Mouse (Mus musculus) hindbrain, embryonic 16.5 days (tissue): Measurements from ENCODE around the gene Auts2. TPM values are rescaled to one million over a fixed set of nuclear protein-coding genes. Genes with fewer than 3 reads are reported as not detected.
A peak's percentile ranks its signal among the peaks of the same experiment; 100 is the strongest.

Experiments
- ATAC-seq: fragments of 200-750 bp; cut with Nextera tagmentation; 2 replicates; pipeline ENCODE4 v1.8.0; 2017; ENCODE audit warnings: moderate TSS enrichment, moderate library complexity
- H3K27ac ChIP-seq: fragments of 300-500 bp; sonication (generic); 2 replicates; pipeline ENCODE4 v1.5.1; 2014; ENCODE audit warnings: low read depth, mild to moderate bottlenecking, control low read depth, low read length, moderate library complexity
- H3K27me3 ChIP-seq: fragments of 300-500 bp; sonication (generic); replicated peaks from 2 replicates; pipeline ENCODE4 v1.6.1; 2014; ENCODE audit warnings: low read length; ENCODE audit not compliant: control insufficient read depth, insufficient read depth
- H3K36me3 ChIP-seq: fragments of 300-500 bp; sonication (generic); 2 replicates; pipeline ENCODE4 v1.6.1; 2014; ENCODE audit warnings: mild to moderate bottlenecking, low read length, moderate library complexity, mixed read lengths; ENCODE audit not compliant: control insufficient read depth, insufficient read depth
- H3K4me1 ChIP-seq: fragments of 300-500 bp; sonication (generic); 2 replicates; pipeline ENCODE4 v1.6.1; 2014; ENCODE audit warnings: low read depth, low read length; ENCODE audit not compliant: control insufficient read depth, insufficient read depth
- H3K4me2 ChIP-seq: fragments of 300-500 bp; sonication (generic); 2 replicates; pipeline ENCODE4 v1.6.1; 2014; ENCODE audit warnings: mild to moderate bottlenecking, low read length, control low read depth, moderate library complexity
- H3K4me3 ChIP-seq: fragments of 300-500 bp; sonication (generic); 2 replicates; pipeline ENCODE4 v1.5.1; 2014; ENCODE audit warnings: mild to moderate bottlenecking, low read length, control low read depth, moderate library complexity
- H3K9ac ChIP-seq: fragments of 300-500 bp; sonication (generic); 2 replicates; pipeline ENCODE4 v1.6.1; 2014; ENCODE audit warnings: low read depth, mild to moderate bottlenecking, control low read depth, low read length, moderate library complexity
- H3K9me3 ChIP-seq: fragments of 300-500 bp; sonication (generic); 2 replicates; pipeline ENCODE4 v1.6.1; 2014; ENCODE audit warnings: mild to moderate bottlenecking, low read length, moderate library complexity; ENCODE audit not compliant: control insufficient read depth
- WGBS: fragments of 180-500 bp; shearing (Covaris S2); extraction: QIAGEN DNeasy Blood & Tissue Kit; methylation state at CpG from one replicate; pipeline ENCODE4 v1.1.7; 2014; 5-methylcytosine and 5-hydroxymethylcytosine counted together
- polyA plus RNA-seq: library from polyadenylated mRNA; unstranded; fragments of >200 nt; fragmentation: Nextera tagmentation; extraction: Ambion mirVana; gene quantifications from 2 replicates; pipeline ENCODE4 v1.2.1, GENCODE M21; 2015

The Auts2 gene
- polyA plus RNA-seq, 1 experiment from 2014 or later: 43.2 TPM

- Histone ChIP-seq H3K27me3 (no peaks in the 10 kb centered on the region), H3K4me1 (peaks cover 2% of the 10 kb centered on the region; the same call in 1 of the 2 replicates), H3K9ac (no peak overlapping the region), H3K4me2 (no peak overlapping the region), H3K9me3 (no peaks in the 10 kb centered on the region), H3K36me3 (no peaks in the 10 kb centered on the region), H3K27ac (no peak overlapping the region), H3K4me3 (no peak overlapping the region)
- no peak for ATAC-seq
These were observed 666.6 kb downstream of the Auts2 start for GRCm38 (mm10) chr5:131876569-131876968.

GRCm38 (mm10) chr5:131875976-131876375 lies 667.2 kb downstream of the Auts2 start:
- Histone ChIP-seq H3K4me2 (no peak overlapping the region), H3K4me3 (no peak overlapping the region), H3K27ac (no peak overlapping the region), H3K36me3 (no peaks in the 10 kb centered on the region), H3K4me1 (peaks cover 4% of the 10 kb centered on the region), H3K9ac (no peak overlapping the region), H3K9me3 (no peaks in the 10 kb centered on the region), H3K27me3 (no peaks in the 10 kb centered on the region)
- ATAC-seq: no peak
- 83% methylated on average over 4 of the region's 4 CpGs for WGBS

GRCm38 (mm10) chr5:131873116-131873515 lies 670.0 kb downstream of the Auts2 start:
- Histone ChIP-seq H3K9ac (no peak overlapping the region), H3K4me2 (no peak overlapping the region), H3K27ac (no peak overlapping the region), H3K9me3 (no peaks in the 10 kb centered on the region), H3K4me3 (no peak overlapping the region), H3K27me3 (no peaks in the 10 kb centered on the region), H3K36me3 (no peaks in the 10 kb centered on the region), H3K4me1 (peaks cover 7% of the 10 kb centered on the region)
- peak; percentile 61; the same call in 1 of the 2 replicates for ATAC-seq
- 63% methylated on average over 4 of the region's 4 CpGs for WGBS

DNA sequence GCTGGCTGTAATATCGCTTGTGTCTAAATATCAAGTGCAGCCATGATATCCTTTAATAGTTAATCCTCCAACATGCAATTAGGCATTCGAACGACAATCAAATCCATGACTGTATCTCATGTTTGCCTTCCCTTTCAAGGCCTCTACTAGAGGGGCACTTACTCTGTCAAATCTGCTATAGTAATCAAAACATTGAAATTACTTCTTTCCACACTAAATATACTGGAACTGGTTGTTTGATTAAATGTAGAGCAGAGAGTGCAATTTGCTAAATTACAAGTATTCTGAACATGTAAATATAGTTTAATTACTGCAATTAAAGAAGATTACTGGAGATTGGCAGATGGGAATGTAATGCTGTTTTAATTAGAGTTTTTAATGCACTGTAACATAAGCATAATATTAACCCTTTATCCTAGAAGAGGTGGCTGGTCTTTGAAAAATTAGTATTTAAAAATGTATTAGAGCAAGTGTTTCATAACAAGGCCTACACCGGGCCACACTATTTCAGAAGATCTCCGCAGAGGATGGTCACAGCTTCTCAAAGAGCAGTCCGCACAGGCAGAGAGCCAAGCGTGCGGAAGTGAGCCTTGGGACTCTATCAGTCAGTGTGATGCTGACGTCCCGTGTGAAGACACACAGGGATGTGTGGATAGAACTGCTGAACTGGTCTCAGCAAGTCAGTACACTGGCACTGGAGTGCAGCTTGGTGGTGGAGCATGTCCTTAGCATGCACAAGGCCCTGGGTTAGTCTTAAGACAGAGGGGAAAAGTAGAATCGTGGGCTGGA lies 673.2 kb downstream of the Auts2 start:
- Histone ChIP-seq H3K4me2 (no peak overlapping the region), H3K9ac (no peak overlapping the region), H3K27ac (no peak overlapping the region), H3K27me3 (no peaks in the 10 kb centered on the region), H3K9me3 (no peaks in the 10 kb centered on the region), H3K36me3 (no peaks in the 10 kb centered on the region), H3K4me3 (no peak overlapping the region), H3K4me1 (peaks cover 7% of the 10 kb centered on the region)
- no peak for ATAC-seq
- WGBS: 77% methylated on average over 11 of the region's 11 CpGs

DNA sequence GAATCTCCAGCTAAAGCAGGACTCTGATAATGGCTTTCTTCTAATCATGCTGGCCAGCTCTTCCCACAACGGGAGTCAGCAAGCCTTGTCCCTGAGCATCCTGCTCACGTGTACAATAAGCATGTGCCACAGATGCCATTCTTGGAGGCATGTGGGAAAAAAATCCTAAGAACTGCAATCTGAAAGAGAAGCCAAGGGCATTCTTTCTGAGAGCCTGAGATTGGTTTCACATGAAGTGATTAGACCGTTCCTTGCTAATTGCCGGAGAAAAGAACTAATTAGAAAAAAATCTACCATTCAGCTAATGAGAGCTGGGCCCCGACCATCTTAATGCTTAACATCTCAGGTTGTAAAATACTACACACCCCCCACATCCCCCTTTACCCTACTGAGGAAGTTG lies 677.9 kb downstream of the Auts2 start:
- H3K9ac ChIP-seq: no peak overlapping the region
- no peak overlapping the region for H3K4me3 ChIP-seq
- no peak for ATAC-seq
- H3K4me1 ChIP-seq: peaks cover 2% of the 10 kb centered on the region
- WGBS: 48% methylated on average over 5 of the region's 5 CpGs
- no peak overlapping the region for H3K4me2 ChIP-seq
- H3K27me3 ChIP-seq: no peaks in the 10 kb centered on the region
- no peaks in the 10 kb centered on the region for H3K36me3 ChIP-seq
- no peaks in the 10 kb centered on the region for H3K9me3 ChIP-seq
- H3K27ac ChIP-seq: no peak overlapping the region

DNA sequence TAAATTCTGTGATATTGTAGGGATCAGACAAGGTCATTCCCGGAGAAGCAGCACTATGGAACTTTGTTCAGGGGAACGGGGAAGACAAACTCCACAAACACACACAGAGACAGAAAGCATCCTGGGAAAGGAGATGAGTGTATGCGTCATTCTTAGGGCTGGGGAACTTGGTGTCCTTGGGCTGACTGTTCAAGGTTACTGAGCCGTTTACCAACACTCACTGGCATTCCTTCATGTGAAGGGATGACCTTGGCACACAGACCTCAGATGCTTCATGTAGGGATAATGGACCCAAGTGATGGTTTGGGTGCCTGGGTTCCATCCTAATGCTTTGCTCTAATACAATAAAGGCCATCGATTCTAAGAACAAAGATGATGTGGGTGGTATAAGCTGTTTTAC lies 685.2 kb downstream of the Auts2 start:
- Histone ChIP-seq H3K27me3 (no peaks in the 10 kb centered on the region), H3K36me3 (no peaks in the 10 kb centered on the region), H3K27ac (no peak overlapping the region), H3K9me3 (no peaks in the 10 kb centered on the region), H3K4me3 (no peak overlapping the region), H3K4me1 (peaks cover 4% of the 10 kb centered on the region), H3K4me2 (no peak overlapping the region), H3K9ac (no peak overlapping the region)
- WGBS: 83% methylated on average over 5 of the region's 5 CpGs
- no peak for ATAC-seq

DNA sequence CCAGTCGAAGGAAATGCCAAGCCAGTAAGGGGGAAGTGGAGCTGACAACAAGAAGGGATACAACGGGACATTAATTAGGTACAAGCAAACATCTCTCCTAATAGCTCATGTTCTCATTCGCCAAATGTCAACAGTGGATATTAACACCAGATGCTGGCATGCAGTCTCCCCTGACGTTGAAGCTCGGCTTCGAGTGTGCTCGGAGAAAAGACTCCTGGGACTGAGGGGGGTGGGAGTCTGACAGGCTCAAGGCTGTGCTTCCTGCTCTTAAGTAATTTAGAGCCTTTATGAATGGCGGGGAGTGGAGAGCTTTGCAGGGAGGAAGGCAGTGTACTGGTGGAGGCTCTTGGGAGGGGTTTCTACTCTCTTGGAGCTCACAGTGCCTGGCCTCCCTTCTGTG lies 687.8 kb downstream of the Auts2 start:
- Histone ChIP-seq H3K36me3 (no peaks in the 10 kb centered on the region), H3K4me3 (no peak overlapping the region), H3K9me3 (no peaks in the 10 kb centered on the region), H3K9ac (no peak overlapping the region), H3K4me1 (peaks cover 22% of the 10 kb centered on the region), H3K4me2 (no peak overlapping the region), H3K27ac (no peak overlapping the region), H3K27me3 (no peaks in the 10 kb centered on the region)
- 22% methylated on average over 8 of the region's 8 CpGs for WGBS
- 0 out of 2 replicates have a peak, but pooled peaks have one; percentile 24 for ATAC-seq

DNA sequence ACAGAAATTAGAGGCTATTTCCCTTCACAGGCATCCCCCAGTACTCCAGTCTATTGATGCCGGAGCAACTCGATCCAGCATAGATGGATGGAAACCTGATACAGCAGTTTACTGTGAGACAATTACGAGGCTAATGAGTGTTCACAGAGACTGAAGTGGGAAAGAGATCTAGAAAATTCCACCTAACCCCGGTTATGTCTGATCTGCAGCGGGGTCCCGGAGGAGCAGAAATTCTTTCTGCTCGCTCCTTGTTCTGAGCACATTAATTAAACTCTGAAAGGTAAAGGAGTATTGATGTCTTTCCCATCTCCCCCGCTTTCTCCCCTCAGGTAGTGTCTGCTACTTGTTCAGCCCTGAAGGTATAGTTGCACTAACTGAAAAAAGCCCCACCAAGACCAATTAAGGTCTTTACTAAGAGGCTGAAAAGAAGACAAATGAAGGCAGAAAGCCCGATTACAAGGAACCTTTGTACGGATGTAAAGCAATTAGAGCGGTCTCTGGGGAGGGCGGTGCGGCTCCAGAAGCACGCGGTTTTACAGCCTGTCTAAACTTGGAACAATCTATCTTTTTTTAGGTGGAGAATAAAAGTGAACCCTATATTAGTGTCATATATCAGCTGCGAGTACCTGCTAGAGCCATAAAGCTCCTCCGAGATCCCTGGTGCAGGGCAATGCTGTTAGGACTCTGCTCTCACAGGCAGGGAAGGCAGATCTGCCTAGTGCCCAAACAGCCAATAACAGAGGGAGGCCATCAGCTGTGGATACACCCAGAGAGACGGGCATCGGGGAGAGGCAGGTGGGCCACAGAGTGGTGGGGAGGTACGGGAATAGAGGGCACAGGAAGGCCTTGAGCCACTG lies 691.3 kb downstream of the Auts2 start:
- peak overlapping the region; percentile 24 for H3K4me2 ChIP-seq
- no peaks in the 10 kb centered on the region for H3K9me3 ChIP-seq
- H3K4me1 ChIP-seq: peaks cover 22% of the 10 kb centered on the region
- 30% methylated on average over 20 of the region's 20 CpGs for WGBS
- no peaks in the 10 kb centered on the region for H3K36me3 ChIP-seq
- no peak overlapping the region for H3K4me3 ChIP-seq
- H3K27me3 ChIP-seq: no peaks in the 10 kb centered on the region
- peak overlapping the region; percentile 15; the same call in 1 of the 2 replicates for H3K27ac ChIP-seq
- no peak overlapping the region for H3K9ac ChIP-seq
- peak; percentile 67 for ATAC-seq

DNA sequence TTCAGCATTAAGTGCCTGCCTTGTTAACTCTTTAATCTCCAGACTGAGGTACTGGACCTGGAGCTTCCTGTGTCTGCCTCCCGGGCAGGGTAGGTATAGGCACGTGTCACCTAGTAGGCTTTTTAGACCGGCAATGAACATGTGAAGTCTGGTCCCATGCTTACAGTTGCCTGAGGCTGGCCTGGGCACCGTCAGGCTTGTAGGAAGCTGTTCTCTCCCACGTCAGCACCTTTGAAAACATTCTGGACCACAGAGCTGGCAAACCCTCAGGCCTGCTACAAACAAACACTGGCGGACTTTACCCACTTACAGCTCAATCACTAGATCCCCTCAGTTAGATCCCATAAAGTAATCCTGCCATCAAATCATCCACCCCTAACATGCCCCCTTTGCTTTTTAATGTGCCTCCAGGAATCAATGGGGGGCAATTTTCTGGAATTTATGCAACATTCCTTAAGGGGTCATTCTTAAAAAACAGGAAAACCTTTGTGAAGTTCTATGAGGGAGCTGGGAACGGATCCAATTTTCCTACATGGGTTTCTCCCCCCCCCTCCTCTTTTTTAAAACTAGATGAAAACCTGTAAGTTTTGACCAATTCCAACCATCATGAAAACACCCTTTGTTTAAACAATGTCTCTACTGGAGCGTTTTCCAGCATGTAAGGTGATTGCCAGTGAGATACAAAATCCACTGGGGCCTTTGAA lies 692.4 kb downstream of the Auts2 start:
- WGBS: 57% methylated on average over 8 of the region's 8 CpGs
- Histone ChIP-seq H3K4me2 (no peak overlapping the region), H3K4me3 (no peak overlapping the region), H3K4me1 (peaks cover 22% of the 10 kb centered on the region), H3K36me3 (no peaks in the 10 kb centered on the region), H3K9ac (no peak overlapping the region), H3K9me3 (no peaks in the 10 kb centered on the region), H3K27ac (no peak overlapping the region), H3K27me3 (no peaks in the 10 kb centered on the region)
- no peak; the same call in 1 of the 2 replicates for ATAC-seq
